9 mouse cellular contexts compared by ENCODE assay signal in the genomic region with DNA sequence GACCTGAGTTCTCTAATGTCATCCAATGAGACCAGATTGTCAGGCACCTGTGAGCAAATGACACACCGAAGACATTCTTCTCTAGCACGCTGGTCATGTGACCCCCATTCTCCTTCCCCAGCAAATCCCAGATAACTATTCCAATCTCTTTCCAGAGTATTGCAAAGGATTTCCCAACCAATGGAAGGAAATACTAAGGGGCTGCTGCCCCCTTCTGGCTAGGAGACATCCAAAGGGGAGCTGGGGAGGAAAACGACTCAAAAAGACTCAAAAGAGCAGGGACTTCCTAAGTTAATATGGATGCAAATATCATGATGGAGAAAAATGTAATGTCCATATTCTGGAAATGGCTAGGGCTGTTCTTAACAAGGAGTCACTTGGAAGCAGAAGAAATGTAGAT.
A peak's percentile ranks its signal among the peaks of the same experiment; 100 is the strongest.
DNase-seq lines count a peak whose midpoint lies in the region; ATAC-seq and TF ChIP-seq lines count a peak whose summit lies in the region.
"Had no signal": no experiment of that assay in that cellular context is flagged by ENCODE, and none has a peak within 500 bp of the region (broad histone marks: within the 10 kb centered on the region; RNA-seq: fewer than 3 reads in every experiment).

No protein-coding gene starts in this region.

- H3K9ac ChIP-seq in hindbrain, embryonic 11.5 days (ENCODE audit: low read depth, low read length), result no peak overlapping the region
- H3K9ac ChIP-seq in hindbrain, embryonic 13.5 days, result no peak overlapping the region

- no peaks in the 10 kb centered on the region for H3K9me3 ChIP-seq in hindbrain, embryonic 11.5 days (ENCODE audit: control insufficient read depth, low read length)
- H3K9me3 ChIP-seq in hindbrain, embryonic 13.5 days, result no peaks in the 10 kb centered on the region

- H3K4me2 ChIP-seq in hindbrain, embryonic 11.5 days (replicated peaks; ENCODE audit: low read depth, low read length), result no peak overlapping the region
- no peak overlapping the region for H3K4me2 ChIP-seq in hindbrain, embryonic 13.5 days

- DNase-seq in hindbrain, embryonic 11.5 days (ENCODE audit: low spot score), result peak; percentile 28
- DNase-seq in testis, postnatal 10 days (ENCODE audit: low spot score), result peak; percentile 69
- DNase-seq in testis, postnatal 14 days (ENCODE audit: low spot score), result no peak
- DNase-seq in cerebellum, postnatal 36 days, result peak; percentile 56
- DNase-seq in lung, postnatal 14 days, result peak; percentile 54
- DNase-seq in thymus, adult 2 months, result no peak
- no peak for DNase-seq in urinary bladder, adult 2 months (ENCODE audit: low spot score)

- no peaks in the 10 kb centered on the region for H3K27me3 ChIP-seq in hindbrain, embryonic 11.5 days (ENCODE audit: control insufficient read depth, insufficient read depth, low read length)
- H3K27me3 ChIP-seq in hindbrain, embryonic 13.5 days, result no peaks in the 10 kb centered on the region
- H3K27me3 ChIP-seq in thymus, adult 2 months (ENCODE audit: control insufficient read depth, insufficient read depth, low read length), result no peaks in the 10 kb centered on the region

- H3K36me3 ChIP-seq in hindbrain, embryonic 11.5 days (ENCODE audit: control insufficient read depth, insufficient read depth, low read length), result no peaks in the 10 kb centered on the region
- no peaks in the 10 kb centered on the region for H3K36me3 ChIP-seq in hindbrain, embryonic 13.5 days
- H3K36me3 ChIP-seq in thymus, adult 2 months (ENCODE audit: control insufficient read depth, insufficient read depth, low read length), result no peaks in the 10 kb centered on the region

- no peak for ATAC-seq in hindbrain, embryonic 11.5 days (ENCODE audit: low FRiP score)
- ATAC-seq in hindbrain, embryonic 13.5 days (ENCODE audit: low FRiP score), result no peak

- H3K27ac ChIP-seq in hindbrain, embryonic 11.5 days (ENCODE audit: low read depth, low read length), result no peak overlapping the region
- H3K27ac ChIP-seq in hindbrain, embryonic 13.5 days, result no peak overlapping the region
- no peak overlapping the region for H3K27ac ChIP-seq in thymus, adult 2 months (ENCODE audit: control insufficient read depth, insufficient read depth, low read length)
- H3K27ac ChIP-seq: macrophage had no signal

- no peak overlapping the region for H3K4me3 ChIP-seq in hindbrain, embryonic 11.5 days (ENCODE audit: low read depth, low read length)
- H3K4me3 ChIP-seq in hindbrain, embryonic 13.5 days, result no peak overlapping the region
- H3K4me3 ChIP-seq in thymus, adult 2 months (ENCODE audit: control insufficient read depth, insufficient read depth, low read length), result no peak overlapping the region

- TF ChIP-seq POLR2A in thymus, adult 2 months (IDR thresholded peaks at IDR 0.05; ENCODE audit: control insufficient read depth, extremely low read depth, insufficient read depth, low read length, poor library complexity), result no peak

- no peak for TF ChIP-seq CTCF in thymus, adult 2 months (IDR thresholded peaks at IDR 0.05; ENCODE audit: borderline replicate concordance, control insufficient read depth, extremely low read depth, insufficient read depth, low read length, poor library complexity)

- WGBS in hindbrain, embryonic 11.5 days, result 39% methylated on average over 3 of the region's 3 CpGs
- 50% methylated on average over 3 of the region's 3 CpGs for WGBS in hindbrain, embryonic 13.5 days
- WGBS in thymus, adult 2 months, result 50% methylated on average over 3 of the region's 3 CpGs

- no peaks in the 10 kb centered on the region for H3K4me1 ChIP-seq in hindbrain, embryonic 11.5 days (replicated peaks; ENCODE audit: control insufficient read depth, insufficient read depth, low read length)
- H3K4me1 ChIP-seq in hindbrain, embryonic 13.5 days (replicated peaks), result no peaks in the 10 kb centered on the region
- no peaks in the 10 kb centered on the region for H3K4me1 ChIP-seq in thymus, adult 2 months (replicated peaks; ENCODE audit: control insufficient read depth, insufficient read depth, low read length)

Comparison
In these comparisons a context has a peak if more than half of its experiments do, and no peak if none do; other contexts are left out.
1. DNase-seq: peak in hindbrain, embryonic 11.5 days (single experiment), testis, postnatal 10 days (single experiment), cerebellum, postnatal 36 days (2 of 2) and lung, postnatal 14 days (single experiment); none in testis, postnatal 14 days (single experiment), thymus, adult 2 months (single experiment) and urinary bladder, adult 2 months (single experiment).